Mouse (Mus musculus): ENCODE data around the gene Nfia. TPM values are rescaled to one million over a fixed set of nuclear protein-coding genes. Genes with fewer than 3 reads are reported as not detected.

The Nfia gene
- polyA plus RNA-seq, 1 experiment from 2014 or later = 78.4 TPM

- WGBS = no CpG with 5 or more reads among the region's 1 CpGs
- H3K9ac ChIP-seq (replicated peaks; ENCODE audit: low read depth, low read length) = no peak overlapping the region
- no peak overlapping the region for H3K4me2 ChIP-seq (replicated peaks; ENCODE audit: low read depth, low read length)
- H3K27me3 ChIP-seq (ENCODE audit: control insufficient read depth, insufficient read depth, low read length) = no peaks in the 10 kb centered on the region
- peaks cover 10% of the 10 kb centered on the region; the same call in 1 of the 2 replicates for H3K4me1 ChIP-seq (ENCODE audit: control insufficient read depth, insufficient read depth, low read length)
- no peak for ATAC-seq (ENCODE audit: insufficient number of reproducible peaks, insufficient read depth, low FRiP score, low read depth)
- H3K36me3 ChIP-seq (ENCODE audit: control insufficient read depth, insufficient read depth, low read length) = no peaks in the 10 kb centered on the region
- no peak overlapping the region for H3K27ac ChIP-seq (ENCODE audit: low read length)
- H3K9me3 ChIP-seq (ENCODE audit: control insufficient read depth, low read depth, low read length) = no peaks in the 10 kb centered on the region
- H3K4me3 ChIP-seq (ENCODE audit: low read depth, low read length) = no peak overlapping the region
Measured at GRCm38 (mm10) chr4:97769861-97770260, 2.7 kb upstream of the Nfia start.

DNA sequence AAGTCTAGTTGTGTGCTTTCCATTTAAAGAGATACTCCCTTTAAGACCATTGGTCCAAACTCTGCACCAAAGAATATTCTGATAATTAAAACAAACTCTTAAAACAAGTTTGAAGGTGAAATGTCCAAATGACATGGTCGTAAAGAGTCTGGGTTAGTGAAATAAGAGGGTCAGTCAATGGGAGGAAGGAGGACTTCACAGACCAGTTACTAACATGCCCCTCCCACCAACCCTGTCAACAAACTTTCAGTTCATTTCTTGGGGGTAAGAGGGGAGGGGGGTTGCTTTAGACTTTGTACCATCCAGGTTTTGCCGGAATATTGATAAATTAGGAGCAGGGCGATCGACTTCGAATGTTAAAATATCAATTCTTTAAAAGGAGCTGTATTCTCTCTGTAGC is 1.1 kb upstream of the Nfia start:
- 17% methylated on average over 5 of the region's 5 CpGs for WGBS
- Histone ChIP-seq H3K36me3 (ENCODE audit: control insufficient read depth, insufficient read depth, low read length) (no peaks in the 10 kb centered on the region), H3K9ac (replicated peaks; ENCODE audit: low read depth, low read length) (peak overlapping the region; percentile 22; the same call in 1 of the 2 replicates), H3K27ac (ENCODE audit: low read length) (peak overlapping the region; percentile 96; the same call in 1 of the 2 replicates), H3K27me3 (ENCODE audit: control insufficient read depth, insufficient read depth, low read length) (no peaks in the 10 kb centered on the region), H3K4me1 (ENCODE audit: control insufficient read depth, insufficient read depth, low read length) (peaks cover 12% of the 10 kb centered on the region; the same call in 1 of the 2 replicates), H3K4me2 (replicated peaks; ENCODE audit: low read depth, low read length) (peak overlapping the region; percentile 48), H3K4me3 (ENCODE audit: low read depth, low read length) (peak overlapping the region; percentile 38), H3K9me3 (ENCODE audit: control insufficient read depth, low read depth, low read length) (no peaks in the 10 kb centered on the region)
- ATAC-seq (ENCODE audit: insufficient number of reproducible peaks, insufficient read depth, low FRiP score, low read depth) = no peak

DNA sequence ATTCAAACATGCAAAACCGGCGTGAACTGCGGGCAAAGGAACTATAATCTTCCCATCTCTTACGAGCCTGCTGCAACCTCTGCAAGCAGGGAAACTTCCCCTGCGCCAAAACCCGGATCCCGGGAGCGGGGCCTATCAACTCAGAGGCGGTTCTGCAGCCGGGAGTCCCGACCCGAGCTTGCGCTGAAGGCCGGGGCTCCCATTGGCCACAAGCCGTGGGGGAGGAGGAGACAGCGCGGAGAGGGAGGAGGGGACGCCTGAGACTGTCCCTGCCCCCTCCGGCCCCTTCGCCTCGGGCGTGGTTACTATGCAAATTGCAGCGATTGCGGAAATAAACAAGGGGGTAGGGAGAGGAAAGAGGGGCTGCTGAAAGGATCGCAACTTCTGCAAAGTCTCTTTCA is 450 bp upstream of the Nfia start:
- ATAC-seq (ENCODE audit: insufficient number of reproducible peaks, insufficient read depth, low FRiP score, low read depth) = peak; percentile 94
- no peaks in the 10 kb centered on the region for H3K36me3 ChIP-seq (ENCODE audit: control insufficient read depth, insufficient read depth, low read length)
- peak overlapping the region; percentile 22; the same call in 1 of the 2 replicates for H3K9ac ChIP-seq (replicated peaks; ENCODE audit: low read depth, low read length)
- peak overlapping the region; percentile 96 for H3K27ac ChIP-seq (ENCODE audit: low read length)
- H3K4me2 ChIP-seq (replicated peaks; ENCODE audit: low read depth, low read length) = peak overlapping the region; percentile 48
- peaks cover 12% of the 10 kb centered on the region; the same call in 1 of the 2 replicates for H3K4me1 ChIP-seq (ENCODE audit: control insufficient read depth, insufficient read depth, low read length)
- H3K27me3 ChIP-seq (ENCODE audit: control insufficient read depth, insufficient read depth, low read length) = no peaks in the 10 kb centered on the region
- no peaks in the 10 kb centered on the region for H3K9me3 ChIP-seq (ENCODE audit: control insufficient read depth, low read depth, low read length)
- under 1% methylated on average over 25 of the region's 25 CpGs for WGBS
- peak overlapping the region; percentile 38 for H3K4me3 ChIP-seq (ENCODE audit: low read depth, low read length)

- H3K27me3 ChIP-seq (ENCODE audit: control insufficient read depth, insufficient read depth, low read length) = no peaks in the 10 kb centered on the region
Measured at GRCm38 (mm10) chr4:97773110-97773593, 618 bp downstream of the Nfia start.

GRCm38 (mm10) chr4:97773791-97774190 is 1.3 kb downstream of the Nfia start:
- H3K36me3 ChIP-seq (ENCODE audit: control insufficient read depth, insufficient read depth, low read length) = no peaks in the 10 kb centered on the region
- H3K27ac ChIP-seq (ENCODE audit: low read length) = peak overlapping the region; percentile 75
- H3K4me1 ChIP-seq (ENCODE audit: control insufficient read depth, insufficient read depth, low read length) = peaks cover 12% of the 10 kb centered on the region; the same call in 1 of the 2 replicates
- H3K9ac ChIP-seq (replicated peaks; ENCODE audit: low read depth, low read length) = no peak overlapping the region
- no peaks in the 10 kb centered on the region for H3K27me3 ChIP-seq (ENCODE audit: control insufficient read depth, insufficient read depth, low read length)
- 64% methylated on average over 2 of the region's 2 CpGs for WGBS
- ATAC-seq (ENCODE audit: insufficient number of reproducible peaks, insufficient read depth, low FRiP score, low read depth) = no peak
- peak overlapping the region; percentile 38 for H3K4me3 ChIP-seq (ENCODE audit: low read depth, low read length)
- H3K9me3 ChIP-seq (ENCODE audit: control insufficient read depth, low read depth, low read length) = no peaks in the 10 kb centered on the region
- H3K4me2 ChIP-seq (replicated peaks; ENCODE audit: low read depth, low read length) = peak overlapping the region; percentile 48

More at GRCm38 (mm10) chr4:97773110-97773593, 618 bp downstream of the Nfia start:
- H3K27ac ChIP-seq (ENCODE audit: low read length) = peak overlapping the region; percentile 96
- no peaks in the 10 kb centered on the region for H3K36me3 ChIP-seq (ENCODE audit: control insufficient read depth, insufficient read depth, low read length)
- peak overlapping the region; percentile 38 for H3K4me3 ChIP-seq (ENCODE audit: low read depth, low read length)
- H3K9me3 ChIP-seq (ENCODE audit: control insufficient read depth, low read depth, low read length) = no peaks in the 10 kb centered on the region
- H3K9ac ChIP-seq (replicated peaks; ENCODE audit: low read depth, low read length) = no peak overlapping the region; the same call in 1 of the 2 replicates
- 0% methylated on average over 14 of the region's 14 CpGs for WGBS
- H3K4me2 ChIP-seq (replicated peaks; ENCODE audit: low read depth, low read length) = peak overlapping the region; percentile 48
- peaks cover 12% of the 10 kb centered on the region; the same call in 1 of the 2 replicates for H3K4me1 ChIP-seq (ENCODE audit: control insufficient read depth, insufficient read depth, low read length)
- peak; percentile 84 for ATAC-seq (ENCODE audit: insufficient number of reproducible peaks, insufficient read depth, low FRiP score, low read depth)

- Histone ChIP-seq H3K4me3 (ENCODE audit: low read depth, low read length) (peak overlapping the region; percentile 90), H3K4me2 (replicated peaks; ENCODE audit: low read depth, low read length) (peak overlapping the region; percentile 77), H3K27ac (ENCODE audit: low read length) (peak overlapping the region; percentile 98), H3K27me3 (ENCODE audit: control insufficient read depth, insufficient read depth, low read length) (no peaks in the 10 kb centered on the region), H3K36me3 (ENCODE audit: control insufficient read depth, insufficient read depth, low read length) (no peaks in the 10 kb centered on the region), H3K9me3 (ENCODE audit: control insufficient read depth, low read depth, low read length) (no peaks in the 10 kb centered on the region), H3K4me1 (ENCODE audit: control insufficient read depth, insufficient read depth, low read length) (peaks cover 12% of the 10 kb centered on the region; the same call in 1 of the 2 replicates), H3K9ac (replicated peaks; ENCODE audit: low read depth, low read length) (peak overlapping the region; percentile 33)
- 13% methylated on average over 4 of the region's 4 CpGs for WGBS
- no peak for ATAC-seq (ENCODE audit: insufficient number of reproducible peaks, insufficient read depth, low FRiP score, low read depth)
Measured at GRCm38 (mm10) chr4:97774446-97774950, 2.0 kb downstream of the Nfia start.

DNA sequence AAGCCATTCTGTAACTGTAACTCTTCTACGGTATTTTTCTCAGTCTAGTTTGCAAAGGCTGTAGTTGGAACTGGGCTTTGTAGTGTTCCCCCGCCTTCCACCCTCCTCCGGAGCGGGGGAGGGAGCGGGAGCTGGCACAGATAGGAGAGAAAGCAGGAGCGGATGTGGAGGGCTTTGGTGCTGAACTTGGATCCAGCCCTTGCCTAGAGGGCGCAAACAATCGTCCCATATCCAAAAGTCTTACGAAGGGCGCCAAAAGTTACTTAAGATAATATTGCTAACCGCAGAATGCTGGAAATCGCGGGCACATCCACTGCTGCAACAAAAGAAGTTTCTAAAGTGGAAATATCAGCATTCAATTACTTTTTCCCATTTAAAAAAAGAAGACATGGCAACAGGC is 2.5 kb downstream of the Nfia start:
- WGBS = under 1% methylated on average over 13 of the region's 13 CpGs
- ATAC-seq (ENCODE audit: insufficient number of reproducible peaks, insufficient read depth, low FRiP score, low read depth) = no peak; the same call in 1 of the 2 replicates
- Histone ChIP-seq H3K27ac (ENCODE audit: low read length) (peak overlapping the region; percentile 98), H3K4me1 (ENCODE audit: control insufficient read depth, insufficient read depth, low read length) (peaks cover 12% of the 10 kb centered on the region; the same call in 1 of the 2 replicates), H3K4me3 (ENCODE audit: low read depth, low read length) (peak overlapping the region; percentile 90), H3K4me2 (replicated peaks; ENCODE audit: low read depth, low read length) (peak overlapping the region; percentile 77), H3K27me3 (ENCODE audit: control insufficient read depth, insufficient read depth, low read length) (no peaks in the 10 kb centered on the region), H3K9ac (replicated peaks; ENCODE audit: low read depth, low read length) (peak overlapping the region; percentile 33), H3K36me3 (ENCODE audit: control insufficient read depth, insufficient read depth, low read length) (no peaks in the 10 kb centered on the region), H3K9me3 (ENCODE audit: control insufficient read depth, low read depth, low read length) (no peaks in the 10 kb centered on the region)

GRCm38 (mm10) chr4:97775494-97776265 is 3.1 kb downstream of the Nfia start:
- under 1% methylated on average over 20 of the region's 20 CpGs for WGBS

More at GRCm38 (mm10) chr4:97775494-97776265, 3.1 kb downstream of the Nfia start:
- Histone ChIP-seq H3K27ac (ENCODE audit: low read length) (peak overlapping the region; percentile 98), H3K9me3 (ENCODE audit: control insufficient read depth, low read depth, low read length) (no peaks in the 10 kb centered on the region), H3K9ac (replicated peaks; ENCODE audit: low read depth, low read length) (no peak overlapping the region), H3K4me3 (ENCODE audit: low read depth, low read length) (peak overlapping the region; percentile 90), H3K27me3 (ENCODE audit: control insufficient read depth, insufficient read depth, low read length) (no peaks in the 10 kb centered on the region), H3K4me2 (replicated peaks; ENCODE audit: low read depth, low read length) (peak overlapping the region; percentile 77), H3K36me3 (ENCODE audit: control insufficient read depth, insufficient read depth, low read length) (no peaks in the 10 kb centered on the region), H3K4me1 (ENCODE audit: control insufficient read depth, insufficient read depth, low read length) (peaks cover 12% of the 10 kb centered on the region; the same call in 1 of the 2 replicates)
- no peak for ATAC-seq (ENCODE audit: insufficient number of reproducible peaks, insufficient read depth, low FRiP score, low read depth)

All from stomach, embryonic 14.5 days (tissue).